Mouse (Mus musculus): ENCODE measurements around the gene Thpo. TPM values are rescaled to one million over a fixed set of nuclear protein-coding genes. Genes with fewer than 3 reads are reported as not detected.
A peak's percentile ranks its signal among the peaks of the same experiment; 100 is the strongest.

The Thpo gene
- polyA plus RNA-seq, 2 experiments from 2014 or later: not detected

DNA sequence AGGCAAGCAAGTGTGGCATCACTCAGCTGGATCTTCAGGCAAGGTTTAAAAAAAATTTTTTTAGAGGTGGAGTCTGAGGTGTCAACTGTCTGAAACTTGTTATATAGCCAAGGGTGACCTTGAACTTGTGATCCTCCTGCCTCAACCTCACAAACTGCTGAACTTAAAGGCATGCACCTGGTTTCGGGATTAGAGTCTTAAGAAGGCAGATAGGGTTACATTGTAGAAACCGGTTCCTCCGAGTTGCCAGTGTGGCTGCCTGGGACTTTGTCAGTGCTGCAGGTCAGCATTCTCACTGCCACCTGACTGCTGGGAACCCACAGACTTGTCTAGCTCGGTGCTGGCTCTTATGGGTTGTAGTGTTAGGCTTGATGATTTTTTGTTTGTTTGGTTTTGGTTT, 11.1 kb downstream of the Thpo start:
- ATAC-seq: no peak

DNA sequence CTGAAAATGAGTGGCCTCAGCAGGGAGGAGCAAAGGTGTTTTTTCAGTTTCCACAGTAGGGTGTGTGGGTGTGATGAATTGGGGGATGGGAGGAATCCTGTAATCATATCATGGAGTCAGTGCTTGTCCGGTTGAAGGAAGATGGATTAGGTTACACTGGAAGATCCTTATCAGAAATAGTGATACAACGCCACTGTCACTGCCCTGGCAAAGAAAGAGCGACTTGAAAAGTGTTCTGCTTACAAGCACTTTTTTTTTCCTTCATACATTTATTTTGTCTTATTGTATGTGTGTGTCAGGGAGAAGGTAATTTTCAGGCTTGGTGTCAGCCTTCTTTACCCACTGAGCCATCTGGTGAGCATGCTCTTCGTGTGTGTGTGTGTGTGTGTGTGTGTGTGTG, 11.6 kb downstream of the Thpo start:
- no peak for ATAC-seq

DNA sequence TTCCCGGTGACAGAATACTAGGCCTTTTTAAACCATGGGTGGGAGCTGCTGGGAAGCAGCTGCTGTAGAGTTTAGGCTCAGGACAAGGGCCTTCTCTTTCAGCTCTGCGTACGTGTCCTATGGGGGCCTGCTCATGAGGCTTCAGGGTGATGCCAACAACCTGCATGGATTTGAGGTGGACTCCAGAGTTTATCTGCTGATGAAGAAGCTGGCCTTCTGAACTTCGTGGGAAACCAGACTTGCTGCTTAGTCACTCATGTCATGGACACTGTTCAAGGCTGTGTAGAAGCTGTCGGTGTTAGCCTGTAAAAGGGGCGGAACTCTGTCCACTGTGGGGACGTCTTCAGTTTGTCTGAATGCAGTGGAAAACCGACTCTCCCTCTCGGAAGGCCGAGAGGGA, 12.5 kb downstream of the Thpo start:
- ATAC-seq: no peak

DNA sequence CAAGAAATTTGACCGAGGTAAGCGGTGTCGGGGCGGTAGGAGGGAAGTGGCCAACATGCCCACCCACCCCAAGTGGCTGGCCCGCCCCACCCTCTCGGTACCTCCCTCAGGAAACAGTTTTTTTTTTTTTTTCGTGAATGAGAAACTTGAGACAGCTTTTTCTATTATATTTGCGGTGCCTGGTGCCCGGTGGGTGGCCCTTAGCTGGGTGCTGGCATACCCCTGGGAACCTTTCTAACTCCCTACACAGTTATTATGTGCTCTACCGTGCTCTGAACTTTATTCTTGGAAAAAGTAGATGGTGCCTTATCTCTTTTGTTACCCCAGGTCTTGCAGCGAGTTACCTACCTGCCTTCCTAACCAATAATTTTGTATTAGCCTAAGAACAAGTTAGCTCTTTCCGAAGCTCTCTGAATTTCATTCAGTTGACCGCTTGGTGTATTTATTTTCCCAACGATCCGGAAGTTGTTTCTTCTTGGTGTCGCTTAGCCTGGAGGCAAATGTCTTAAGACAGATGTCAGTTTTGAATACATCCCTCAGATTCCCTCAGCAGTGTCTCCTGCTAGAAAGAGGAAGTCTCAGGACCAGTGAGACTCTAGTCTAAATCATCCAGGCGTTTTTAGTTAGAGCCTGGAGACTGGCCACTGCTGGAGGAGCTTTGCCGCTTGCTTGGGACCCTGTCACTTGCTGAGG, 16.2 kb downstream of the Thpo start:
- no peak for ATAC-seq

DNA sequence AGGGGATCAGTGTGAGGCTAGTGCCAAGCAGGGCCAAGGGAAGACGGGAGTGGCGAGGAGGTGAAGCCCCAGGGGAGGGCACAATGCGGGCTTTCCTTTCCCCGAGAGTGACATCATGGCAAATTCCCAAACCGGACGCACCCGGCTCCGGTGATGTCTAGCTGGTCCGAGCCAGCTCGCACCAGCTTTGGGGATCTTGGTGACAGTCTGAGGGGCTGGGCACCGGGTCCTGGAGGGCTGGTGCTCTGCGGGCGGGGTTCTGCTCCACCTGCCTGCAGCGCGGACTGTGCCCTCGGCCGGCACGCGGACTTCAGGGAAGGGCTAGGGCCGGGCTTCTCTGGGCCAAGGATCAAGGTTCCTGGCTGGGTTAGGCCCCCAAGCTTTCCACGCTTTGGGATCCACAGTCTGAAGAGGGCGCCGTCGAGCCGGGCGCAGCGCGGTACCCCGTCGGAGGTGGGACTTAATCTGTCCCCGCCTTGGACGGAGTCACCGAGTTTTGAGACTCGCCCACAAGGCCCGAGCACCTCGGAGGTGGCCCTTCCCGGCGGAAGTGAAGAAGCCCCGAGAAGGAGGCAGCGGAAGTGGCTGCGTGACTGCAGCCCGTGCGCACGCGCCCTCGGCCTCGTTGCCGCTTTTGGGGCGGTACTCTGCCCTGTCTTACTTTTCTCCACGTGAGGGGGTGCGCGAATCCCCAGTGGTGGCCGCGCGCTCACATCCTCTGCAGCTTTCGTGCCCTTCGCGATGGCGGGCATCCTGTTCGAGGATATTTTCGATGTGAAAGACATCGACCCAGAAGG, 16.9 kb downstream of the Thpo start, which contains the start of the genes Polr2h and Clcn2:
Gene Polr2h, plus strand, starts transcription at position 485 of the 797 bp plus-strand sequence.
Gene Clcn2, minus strand, starts transcription at position 566 of the 797 bp plus-strand sequence.
- peak; percentile 85 for ATAC-seq

DNA sequence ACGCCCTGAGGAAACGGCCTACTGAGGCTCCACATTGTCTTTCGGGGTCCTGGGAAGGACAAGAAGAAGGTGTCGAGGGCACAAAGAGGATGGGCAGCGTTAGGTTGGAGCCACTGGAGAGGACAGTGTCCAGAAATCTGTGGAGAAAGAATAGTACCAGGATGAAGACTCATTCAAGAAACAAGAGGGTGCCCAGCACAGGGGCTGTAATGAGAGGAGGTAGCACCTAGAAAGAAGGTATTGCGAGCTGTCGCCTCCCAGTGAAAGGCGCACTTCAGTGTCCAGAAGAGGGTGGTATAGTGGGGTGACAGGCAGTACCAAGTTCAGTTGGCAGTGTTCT, 17.5 kb downstream of the Thpo start:
- no peak for ATAC-seq

DNA sequence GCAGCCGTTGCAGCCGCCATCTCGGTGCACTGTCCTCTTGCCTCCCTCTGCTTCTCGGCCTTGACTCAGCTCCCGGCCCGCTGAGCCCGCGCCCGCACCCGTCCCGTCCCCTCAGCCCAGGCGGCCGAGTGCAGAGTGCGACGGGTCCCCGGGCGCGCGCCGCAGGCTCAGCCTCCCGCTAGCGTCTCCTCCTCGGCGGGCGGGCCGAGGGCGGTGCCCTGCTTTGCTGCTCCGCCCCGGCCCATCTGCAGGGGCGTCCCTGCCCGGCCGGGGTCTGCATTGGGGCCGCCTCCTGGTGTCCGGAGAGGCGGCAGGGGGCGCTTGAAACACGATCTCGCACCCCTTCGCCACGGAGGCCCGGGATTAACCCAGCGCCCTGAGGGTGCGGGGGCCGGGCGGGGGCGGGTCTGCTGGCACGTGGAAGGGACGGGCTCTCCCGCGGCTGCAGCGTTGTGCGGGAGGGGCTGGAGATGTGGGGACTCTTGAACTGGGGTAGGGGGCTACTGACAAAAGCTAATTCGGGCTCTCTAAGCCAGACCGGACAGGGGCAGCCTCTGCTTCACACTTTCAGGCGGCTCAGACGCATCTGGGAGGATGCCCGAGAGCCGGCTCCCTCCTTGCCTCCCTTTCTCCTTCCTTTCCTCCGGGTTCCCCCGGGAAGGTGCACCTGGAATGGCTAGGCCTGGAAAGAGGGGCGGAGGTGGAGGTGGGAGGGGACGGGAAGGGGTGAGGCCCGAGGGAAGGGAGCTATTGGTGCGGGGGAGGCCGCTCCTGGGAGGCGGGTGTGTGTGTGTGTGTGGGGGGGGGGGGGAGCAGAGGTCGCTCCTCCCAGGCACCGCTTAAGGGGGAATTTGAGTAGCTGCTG, 18.1 kb downstream of the Thpo start:
- peak; percentile 37 for ATAC-seq

DNA sequence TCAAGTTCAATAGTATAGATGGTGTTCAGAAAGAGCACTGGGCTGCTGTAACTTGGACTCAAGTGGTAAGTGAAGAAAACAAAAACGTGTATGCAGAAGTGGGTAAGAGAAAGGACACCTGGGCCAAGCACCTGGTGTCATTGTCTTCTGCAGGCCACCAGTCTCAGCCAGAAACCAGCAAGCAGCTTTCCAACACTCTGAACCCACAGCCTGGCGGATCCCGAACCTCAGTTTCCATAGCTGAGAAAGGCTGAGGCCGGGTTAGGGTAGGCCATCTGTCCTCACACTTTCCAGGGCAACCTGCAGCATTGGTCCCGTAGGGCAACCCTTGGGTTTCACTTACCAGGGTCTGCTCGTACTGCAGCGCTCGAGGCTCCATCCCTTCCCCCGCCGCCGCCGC, 18.7 kb downstream of the Thpo start:
- no peak for ATAC-seq

DNA sequence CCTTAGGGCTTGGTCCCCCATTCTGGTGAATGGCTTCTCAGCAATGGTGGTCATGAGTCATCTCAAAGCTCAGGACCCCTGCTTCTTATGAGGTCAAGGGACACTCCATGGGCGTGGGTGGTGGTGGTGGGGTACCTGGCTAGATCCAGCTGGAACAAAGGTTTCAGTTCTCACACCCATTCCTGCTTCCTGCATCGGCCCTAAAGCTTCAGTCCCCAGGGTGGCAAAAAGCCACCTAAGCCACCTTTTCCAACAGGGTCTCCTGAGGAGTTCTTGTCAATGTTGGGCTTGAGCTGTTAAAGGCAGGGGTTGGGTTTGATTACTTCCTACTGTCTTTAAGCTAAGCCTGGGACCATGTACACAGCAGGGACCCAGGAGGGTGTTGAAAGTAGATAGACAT, 19.1 kb downstream of the Thpo start:
- ATAC-seq: no peak

DNA sequence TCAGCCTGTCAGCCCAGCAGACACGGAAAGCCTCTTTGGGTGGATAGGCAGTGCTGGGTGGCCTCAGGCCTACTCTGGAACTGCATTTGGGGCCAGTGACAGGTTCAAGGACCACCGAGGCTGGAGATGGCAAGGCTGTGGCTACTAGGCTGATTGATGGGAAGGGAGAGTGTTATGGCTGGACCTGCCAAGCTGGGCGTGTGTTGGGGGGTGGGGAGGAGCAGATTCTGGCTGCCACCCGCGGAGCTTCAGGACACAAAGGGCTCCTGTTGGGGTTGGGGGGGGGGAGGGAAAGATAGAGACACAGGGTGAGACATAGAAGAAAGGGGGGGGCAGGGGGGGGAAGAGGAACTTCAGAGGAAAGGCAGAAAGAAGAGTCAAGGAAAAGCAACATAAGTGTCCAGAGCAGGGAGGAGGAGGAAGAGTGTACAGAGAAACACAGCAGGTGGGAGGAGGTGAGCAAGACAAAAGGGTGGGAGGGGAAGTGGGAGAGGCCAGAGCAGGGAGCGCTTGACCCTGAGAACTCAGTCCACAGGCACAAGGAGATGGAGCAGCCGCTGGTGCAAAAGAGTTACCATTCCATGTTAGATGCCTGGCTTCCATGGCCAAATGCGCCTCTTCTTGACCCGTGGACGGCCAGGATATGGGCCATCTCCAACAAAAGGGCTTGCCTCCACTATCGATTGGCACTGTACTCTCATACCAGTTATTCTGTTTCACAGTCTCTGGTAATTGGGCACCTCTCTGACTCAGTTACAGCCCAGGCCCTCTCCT, 19.8 kb downstream of the Thpo start:
- no peak for ATAC-seq

DNA sequence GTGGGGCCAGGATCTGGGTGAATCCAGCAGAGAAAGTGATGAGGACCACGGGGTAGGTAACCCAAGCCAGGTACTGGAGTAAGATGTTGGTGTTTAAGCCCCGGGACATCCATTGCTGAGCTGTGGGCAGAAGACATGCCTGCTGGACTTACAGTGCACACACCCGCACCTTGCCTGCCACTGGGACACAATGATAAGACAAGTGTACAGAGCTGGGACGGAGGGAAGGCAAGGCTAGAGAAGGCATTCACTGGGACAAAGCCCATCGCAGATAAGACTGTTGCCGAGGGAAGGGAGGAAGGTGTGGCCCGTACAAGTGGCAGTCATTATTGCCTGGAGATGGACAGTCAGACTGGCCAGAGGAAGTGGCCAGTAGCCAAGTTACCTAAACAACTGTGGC, 21.4 kb downstream of the Thpo start:
- no peak for ATAC-seq

DNA sequence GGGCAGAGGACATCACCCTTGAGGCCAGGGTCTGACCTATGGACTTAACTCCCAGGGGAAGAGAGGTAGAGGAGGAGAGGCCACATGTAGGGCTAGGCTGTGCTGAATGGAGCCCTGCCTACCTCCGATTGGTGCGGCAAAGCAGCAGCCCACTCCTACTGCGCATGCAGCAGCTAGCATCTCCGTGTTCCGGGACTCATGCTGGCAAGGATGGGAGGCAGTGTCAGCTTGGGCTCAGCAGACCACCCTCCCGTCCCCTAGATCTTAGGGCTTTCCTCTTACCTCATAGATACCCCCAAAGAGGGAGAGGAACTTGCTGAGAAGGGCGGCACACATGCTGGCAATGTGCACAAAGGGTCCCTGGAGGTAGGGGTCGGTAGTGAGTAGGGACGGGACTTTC, 22.1 kb downstream of the Thpo start:
- no peak for ATAC-seq

DNA sequence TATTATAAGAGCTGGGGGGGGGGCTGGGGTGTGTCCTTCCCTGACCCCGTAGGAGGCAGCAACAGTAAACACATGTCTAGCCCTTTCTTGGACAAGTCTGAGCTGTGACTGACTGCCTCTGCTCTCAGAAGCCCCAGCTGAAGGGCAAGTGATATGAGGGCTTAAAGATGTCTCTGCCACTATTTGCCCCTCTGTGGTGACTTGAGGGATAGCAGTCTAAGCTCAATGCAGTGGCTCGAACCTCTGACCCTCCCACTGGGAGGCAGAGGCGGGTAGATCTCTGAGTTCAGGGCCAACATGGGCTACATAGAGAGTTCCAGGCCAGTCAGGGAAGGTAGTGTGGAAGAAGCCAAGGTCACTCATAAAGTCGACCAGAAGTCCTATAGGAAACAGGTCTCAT, 23.5 kb downstream of the Thpo start:
- ATAC-seq: no peak

DNA sequence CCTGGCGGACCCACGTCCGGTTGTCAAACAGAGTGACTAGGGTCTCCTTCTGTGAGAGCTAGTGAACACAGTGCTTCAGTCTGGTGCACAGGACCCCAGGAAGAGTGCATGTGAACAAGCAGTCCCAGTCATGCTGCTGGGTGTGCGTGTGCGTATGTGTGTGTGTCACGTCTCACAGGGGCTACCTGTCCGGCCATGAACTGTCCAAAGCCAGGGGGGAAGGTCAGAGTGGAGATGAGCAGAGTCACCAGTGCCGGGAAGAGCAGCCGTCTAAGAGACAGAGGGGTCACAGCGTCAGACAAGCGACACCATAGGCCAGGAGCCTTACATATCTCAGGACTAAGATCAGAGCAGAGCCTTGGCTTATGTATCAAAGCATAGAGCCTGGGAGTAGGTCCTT, 23.9 kb downstream of the Thpo start:
- no peak for ATAC-seq

DNA sequence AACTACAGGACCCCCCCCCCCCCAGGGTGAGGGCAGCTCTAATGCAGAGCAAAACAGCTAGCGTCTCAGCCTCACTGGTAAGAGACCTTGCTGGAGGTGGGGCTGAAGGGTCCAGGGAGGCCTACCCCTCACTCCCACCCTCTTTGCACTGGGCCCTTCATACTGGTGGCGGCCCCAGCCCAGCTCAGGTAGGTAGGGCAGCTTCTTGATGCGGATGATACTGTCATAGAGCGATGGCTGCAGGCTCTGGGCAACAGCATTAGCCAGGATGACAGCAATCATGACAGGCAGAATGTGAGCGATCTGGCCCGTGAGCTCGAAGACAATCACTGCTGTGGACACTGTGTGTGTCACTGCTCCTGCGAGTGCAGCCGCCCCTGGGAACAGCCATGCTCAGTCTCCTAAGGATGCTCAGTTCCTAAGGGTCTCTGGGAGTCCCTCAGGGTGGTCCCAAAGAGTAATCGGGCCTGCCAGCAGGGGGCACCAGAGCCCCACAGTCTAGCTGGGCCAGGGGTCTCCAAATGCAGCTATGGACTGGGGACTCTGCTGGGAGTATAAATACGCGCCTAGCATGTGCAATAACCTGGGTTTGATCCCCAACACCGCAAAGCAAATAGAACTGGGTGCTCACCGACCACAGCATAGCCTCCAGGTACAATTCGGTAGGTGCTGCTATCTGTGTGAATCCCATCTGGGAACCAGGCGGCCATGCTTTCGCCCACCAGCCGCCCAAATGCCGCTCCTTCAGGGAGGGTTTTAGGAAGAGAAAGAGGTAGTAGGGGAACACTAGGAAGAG, 25.2 kb downstream of the Thpo start:
- no peak for ATAC-seq

DNA sequence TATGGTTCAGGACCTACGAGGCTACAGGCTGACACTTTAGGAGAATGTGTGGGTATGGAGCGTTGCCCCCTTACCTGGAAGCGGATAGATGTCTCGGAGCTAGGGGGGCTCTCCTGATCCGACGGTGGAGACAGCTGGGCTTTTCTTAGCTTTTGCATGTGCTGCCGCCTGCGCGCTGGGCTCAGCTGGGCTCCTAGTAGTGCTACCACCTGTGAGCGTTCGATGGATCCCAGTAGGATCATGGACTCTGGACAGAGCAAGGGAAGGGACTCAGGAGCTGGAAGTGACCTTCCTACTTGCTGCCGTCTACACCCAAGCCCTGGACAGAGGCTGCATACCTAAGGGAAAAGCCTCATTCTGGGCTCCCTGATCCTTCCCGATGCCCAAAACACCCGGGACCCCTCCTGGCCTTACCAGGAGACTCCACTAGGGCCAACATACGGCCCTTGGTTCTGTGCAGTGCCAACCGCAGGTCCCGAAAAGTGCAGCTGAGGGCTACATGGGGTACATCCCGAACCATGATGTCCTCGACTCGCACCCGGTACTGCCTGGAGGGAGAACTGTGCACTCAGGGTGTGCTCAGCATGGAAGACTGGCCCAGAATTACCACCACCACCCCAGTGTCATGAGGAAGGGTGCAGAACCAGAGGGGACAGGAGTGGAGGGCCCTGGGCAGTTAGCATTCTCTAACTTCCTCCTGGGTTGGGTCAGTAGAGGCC, 25.9 kb downstream of the Thpo start:
- no peak for ATAC-seq

DNA sequence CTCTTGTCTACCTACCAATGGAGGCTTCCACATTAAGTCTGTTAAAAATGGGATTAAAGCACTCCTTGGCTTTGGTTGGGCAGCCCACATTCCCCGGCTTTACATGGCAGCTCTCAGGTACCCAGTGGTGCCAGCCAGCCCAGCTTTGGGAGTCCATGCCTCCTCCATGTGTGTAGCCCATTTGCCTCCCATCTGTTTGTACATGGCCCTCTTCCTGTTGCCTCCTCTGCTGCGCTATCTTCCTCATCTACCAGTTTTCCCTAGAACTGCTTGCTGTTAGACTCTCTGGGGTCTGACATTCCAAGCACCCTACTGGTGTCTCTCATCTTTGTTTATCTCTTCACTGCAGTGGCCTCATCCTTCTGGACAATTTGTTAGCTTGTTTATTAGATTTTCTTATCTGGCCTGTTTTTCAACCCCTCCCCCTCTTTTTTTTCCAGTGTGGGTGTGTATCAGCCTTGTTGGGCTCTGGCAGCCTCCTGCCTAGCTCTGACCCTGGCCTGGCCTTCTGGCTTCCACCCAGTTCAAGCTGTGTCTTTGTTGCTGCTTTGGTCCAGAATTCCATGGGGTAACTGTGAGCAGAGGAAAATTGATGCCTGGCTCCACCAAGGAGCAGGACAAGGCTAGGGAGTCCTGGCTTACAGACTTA, 27.8 kb downstream of the Thpo start:
- ATAC-seq: no peak

DNA sequence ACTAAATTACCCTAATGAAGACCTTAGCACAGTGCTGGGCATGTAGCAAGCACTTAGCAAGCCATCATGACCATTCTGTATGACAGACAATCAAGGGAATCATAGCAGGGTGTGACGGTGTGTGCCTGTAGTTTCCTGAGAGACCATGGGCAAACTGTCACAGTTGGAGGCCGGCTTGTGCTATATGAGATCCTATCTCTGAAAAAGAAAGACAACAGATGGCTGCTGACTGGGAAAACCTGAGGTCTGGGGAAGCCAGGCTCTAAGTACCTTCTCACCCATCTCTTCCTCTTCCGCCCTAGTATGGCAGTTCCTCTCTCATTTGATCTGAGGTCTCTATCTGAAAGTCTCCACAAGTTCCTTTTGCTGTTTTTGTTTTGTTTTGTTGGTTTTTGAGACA, 28.5 kb downstream of the Thpo start:
- no peak for ATAC-seq

DNA sequence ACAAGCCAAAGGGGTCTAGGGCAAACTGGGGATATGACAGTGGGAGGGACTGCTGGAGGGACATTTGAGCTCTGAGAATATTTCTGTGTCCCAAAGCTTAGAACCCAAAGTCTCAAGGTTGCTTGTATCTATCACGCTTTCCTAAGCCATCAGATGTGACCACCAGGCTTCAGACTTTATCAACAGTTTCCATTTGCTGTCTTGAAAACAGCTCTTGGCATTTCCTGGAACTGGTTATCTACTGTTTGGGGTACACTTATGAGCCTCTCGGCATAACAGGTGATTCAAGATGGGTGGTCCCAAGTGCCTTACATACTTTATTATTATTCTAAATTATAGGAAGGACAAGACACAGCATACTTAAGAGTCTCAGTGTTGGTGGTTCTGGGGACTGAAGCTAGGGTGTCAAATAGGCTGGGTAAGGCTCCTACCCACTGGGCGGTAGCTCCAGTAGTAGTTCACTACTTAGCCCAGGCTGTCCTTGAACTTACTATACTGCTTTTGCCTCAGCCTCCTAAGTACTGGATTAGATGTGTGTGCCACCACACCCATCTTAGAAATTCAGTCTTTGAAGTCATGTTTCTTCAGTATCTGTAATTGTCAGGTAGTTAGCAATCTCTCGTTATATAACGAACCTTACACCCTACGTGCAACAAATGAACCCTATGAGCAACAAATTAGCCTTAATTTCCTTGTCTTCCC, 30.5 kb downstream of the Thpo start:
- ATAC-seq: no peak

DNA sequence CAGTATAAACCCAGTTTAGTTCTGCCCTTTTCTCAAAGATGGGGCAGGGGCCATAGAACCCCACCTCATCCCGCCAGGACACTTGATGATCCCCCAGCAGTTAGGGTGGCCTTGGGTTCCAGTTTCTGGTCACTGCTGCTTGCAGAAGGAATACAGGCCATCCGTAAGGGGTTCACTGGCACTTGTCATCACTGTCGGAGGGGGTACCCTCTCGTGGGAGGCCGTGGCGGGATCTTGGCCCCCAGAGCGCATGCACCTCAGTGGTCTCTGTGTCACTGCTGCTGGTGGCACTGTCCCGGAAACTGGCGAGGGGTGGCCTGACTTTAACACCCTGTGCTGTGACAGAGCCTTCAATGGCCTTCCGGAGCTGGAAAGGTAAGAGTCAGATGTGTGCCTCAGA, 31.2 kb downstream of the Thpo start:
- no peak for ATAC-seq

Measured in CD4-positive, CD25-positive, alpha-beta regulatory T cell, adult 4 months (primary cell).